Mouse (Mus musculus): ENCODE measurements at regions not wholly inside any gene's neighbourhood (a gene's known extent, or its start where the extent isn't known, plus 50 kb on each side); places are given as distances from the start of the nearest gene placed in this dataset.
A peak's percentile ranks its signal among the peaks of the same experiment; 100 is the strongest.

GRCm38 (mm10) chr3:34377329-34377728 lies 272.9 kb upstream of the Sox2 start:
- no peak for DNase-seq

GRCm38 (mm10) chr3:34371418-34371817 lies 278.8 kb upstream of the Sox2 start:
- no peak for DNase-seq

- no peak for DNase-seq
Observed at GRCm38 (mm10) chr3:34338100-34338499, 257.0 kb upstream of the Dnajc19 start.

DNA sequence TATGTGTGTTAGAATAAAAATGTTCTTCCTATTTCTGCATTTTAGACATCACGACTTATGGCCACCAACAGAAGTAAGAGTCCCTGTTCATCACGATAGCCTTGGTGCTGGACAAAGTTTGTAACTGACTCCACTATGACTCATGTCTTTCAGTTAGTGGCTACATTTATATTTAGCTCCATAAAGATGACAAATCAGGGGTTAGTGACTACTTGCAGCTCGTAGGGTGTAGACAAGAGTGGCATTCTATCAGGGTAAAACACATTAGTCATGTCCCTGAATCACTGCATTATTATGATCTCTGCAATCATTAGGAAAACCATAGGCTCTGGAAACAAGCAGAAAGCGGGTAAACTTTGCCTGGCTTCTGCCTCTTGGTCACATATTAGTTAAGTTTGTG lies 252.4 kb upstream of the Dnajc19 start:
- no peak for DNase-seq

DNA sequence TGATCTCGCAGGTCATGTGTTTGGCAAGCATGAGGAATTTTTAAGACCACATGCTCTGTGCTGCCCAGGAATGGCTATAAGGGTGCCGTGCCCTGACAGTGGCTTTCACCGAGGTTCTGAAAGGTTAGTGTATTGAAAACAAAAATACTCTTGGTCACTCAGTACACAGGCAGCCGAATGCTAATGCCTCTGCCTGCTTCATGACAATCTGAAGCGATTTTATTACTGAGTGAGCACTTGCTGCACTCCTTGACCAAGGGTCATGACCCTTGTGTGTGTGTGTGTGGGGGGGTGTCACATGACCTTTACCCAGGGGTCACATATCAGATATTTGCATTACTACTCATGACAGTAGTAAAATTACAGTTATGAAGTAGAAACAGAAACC lies 250.8 kb upstream of the Dnajc19 start:
- no peak for DNase-seq

- DNase-seq: peak; percentile 5 to 20
Observed at GRCm38 (mm10) chr3:34330970-34331888, 250.1 kb upstream of the Dnajc19 start.

DNA sequence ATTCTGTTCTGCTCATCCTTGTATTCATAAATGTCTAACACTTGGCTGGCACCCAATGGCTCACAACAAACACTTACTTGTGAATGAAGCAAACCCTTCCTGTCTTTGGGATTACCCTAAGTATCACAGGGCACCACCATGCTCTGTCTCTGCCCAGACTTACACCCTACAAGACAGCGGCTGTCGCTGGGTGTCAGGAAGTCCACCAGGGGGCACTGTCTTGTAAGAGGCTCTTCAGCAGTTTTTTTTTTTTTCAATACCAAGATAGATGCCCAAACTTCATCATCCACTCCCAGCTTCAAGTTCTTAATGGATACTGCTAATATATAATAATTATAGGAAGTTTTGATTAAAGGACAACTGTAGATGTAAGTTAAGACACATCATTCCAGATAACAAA lies 247.7 kb upstream of the Dnajc19 start:
- DNase-seq: peak; percentile 16 to 37

GRCm38 (mm10) chr3:34325669-34326068 lies 244.5 kb upstream of the Dnajc19 start:
- no peak for DNase-seq

- DNase-seq: no peak
Observed at GRCm38 (mm10) chr3:34322527-34323210, 241.5 kb upstream of the Dnajc19 start.

DNA sequence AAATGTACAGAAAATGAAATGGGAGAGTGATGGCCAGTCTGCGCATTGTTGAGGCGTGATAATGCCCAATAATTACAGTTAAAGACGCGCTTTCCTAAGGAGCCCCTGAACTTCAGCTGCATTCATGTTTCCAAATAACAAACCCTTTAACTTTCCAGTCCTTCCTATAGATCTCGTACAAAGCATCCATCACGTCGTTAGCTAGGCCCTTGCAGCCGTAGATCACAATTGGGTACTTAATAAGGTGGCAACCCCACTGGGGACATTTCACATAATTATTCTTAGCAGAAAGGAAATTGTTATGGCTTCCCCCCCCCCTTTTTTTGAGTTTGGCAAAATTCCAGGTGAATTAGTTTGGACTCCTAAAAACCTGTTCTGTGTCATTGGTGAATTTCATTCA lies 233.7 kb upstream of the Dnajc19 start:
- no peak for DNase-seq

DNA sequence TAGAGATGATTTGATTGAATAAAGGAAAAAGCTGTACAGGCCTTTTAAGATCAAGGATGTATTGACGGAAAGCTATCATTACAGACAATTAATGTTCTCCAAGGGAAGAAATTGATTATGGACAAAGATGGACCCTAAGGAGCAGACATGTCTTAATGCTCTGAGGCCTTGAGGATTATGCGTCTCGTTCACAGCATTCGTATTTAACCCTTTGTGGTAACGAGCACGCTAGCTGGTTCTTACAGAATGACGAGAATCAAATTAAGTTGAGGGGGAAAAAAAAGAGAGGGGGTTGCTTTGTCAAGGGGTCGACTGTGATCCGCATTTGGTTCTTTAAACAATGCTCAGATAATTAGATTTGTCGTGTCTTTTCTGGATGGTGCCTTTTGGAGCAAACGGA lies 233.3 kb upstream of the Dnajc19 start:
- no peak for DNase-seq

DNA sequence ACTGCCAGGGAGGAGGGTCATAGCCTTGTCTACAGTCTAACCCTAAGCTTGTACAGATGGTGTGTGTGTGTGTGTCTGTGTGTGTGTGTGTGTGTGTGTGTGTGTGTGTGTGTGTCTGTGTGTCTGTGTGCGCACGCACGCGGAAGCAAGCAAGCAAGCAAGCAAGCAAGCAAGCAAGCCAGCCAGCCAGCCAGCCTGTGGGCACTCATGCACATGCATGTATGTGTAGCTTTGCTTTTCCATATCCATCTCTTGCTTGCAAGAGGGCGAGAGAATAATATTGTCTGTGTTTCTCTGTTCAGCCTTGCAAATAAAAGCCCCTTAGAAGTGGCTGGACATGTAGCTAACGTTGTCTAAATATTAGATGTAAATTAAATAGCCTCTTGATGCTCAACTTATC lies 230.8 kb upstream of the Dnajc19 start:
- DNase-seq: no peak

DNA sequence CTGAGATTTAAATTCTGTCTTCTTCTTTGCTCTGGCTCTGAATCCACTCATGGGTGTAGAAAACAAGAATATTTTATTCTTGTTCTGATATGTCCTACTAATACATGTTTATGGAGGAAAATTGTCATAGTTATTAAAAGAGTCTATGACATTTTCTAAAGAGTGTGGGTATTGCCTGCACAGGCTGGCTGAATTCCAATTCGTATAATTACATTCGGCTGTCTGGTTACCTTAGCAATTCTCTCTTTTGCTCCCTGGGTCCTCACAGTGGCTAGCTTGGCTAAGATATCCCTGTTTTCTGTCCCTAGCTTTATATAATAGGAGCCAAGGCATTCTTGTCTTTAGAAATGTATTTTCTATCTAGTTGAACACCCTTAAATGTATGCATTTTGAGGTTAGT lies 218.5 kb upstream of the Dnajc19 start:
- DNase-seq: no peak

DNA sequence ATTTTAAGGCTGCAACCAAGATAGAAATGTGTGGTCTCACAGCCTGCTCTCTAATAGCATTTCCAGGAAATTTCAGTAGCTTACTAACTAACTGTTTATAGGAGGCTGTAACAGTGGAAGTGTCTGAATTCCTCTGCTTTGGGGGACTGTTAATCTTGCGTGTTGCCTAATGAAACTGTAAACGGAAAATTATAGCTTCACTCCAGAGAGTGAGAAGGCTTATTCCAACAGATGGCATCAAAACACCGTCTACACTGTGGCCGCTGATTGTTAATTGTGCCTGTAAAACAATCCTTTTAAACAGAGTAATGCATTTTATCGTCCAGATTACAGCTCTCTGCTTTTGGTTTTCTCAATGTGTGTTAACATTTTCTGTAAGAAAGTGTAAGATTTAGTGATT lies 206.7 kb upstream of the Dnajc19 start:
- DNase-seq: no peak

DNA sequence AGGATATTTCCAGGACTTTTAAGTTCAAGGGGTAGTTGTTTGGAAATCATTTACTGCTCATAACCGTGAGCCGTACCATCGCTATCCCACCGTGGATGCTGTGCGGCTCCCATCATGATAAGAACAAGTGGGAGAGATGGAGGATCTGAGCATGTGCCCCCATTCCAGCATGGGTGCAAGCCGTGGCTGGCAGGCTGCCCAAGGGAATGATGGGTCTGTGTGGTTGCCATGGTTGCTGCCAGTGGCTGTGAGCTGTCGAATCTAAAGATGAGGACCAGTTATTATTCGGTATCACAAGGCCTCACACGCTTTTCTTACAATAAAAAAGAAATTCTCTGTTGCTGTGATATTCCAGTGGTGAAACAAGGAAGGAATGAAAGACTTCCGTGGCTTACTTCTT lies 189.0 kb upstream of the Dnajc19 start:
- DNase-seq: no peak

- no peak for DNase-seq
Observed at GRCm38 (mm10) chr3:34266462-34266861, 185.3 kb upstream of the Dnajc19 start.

DNA sequence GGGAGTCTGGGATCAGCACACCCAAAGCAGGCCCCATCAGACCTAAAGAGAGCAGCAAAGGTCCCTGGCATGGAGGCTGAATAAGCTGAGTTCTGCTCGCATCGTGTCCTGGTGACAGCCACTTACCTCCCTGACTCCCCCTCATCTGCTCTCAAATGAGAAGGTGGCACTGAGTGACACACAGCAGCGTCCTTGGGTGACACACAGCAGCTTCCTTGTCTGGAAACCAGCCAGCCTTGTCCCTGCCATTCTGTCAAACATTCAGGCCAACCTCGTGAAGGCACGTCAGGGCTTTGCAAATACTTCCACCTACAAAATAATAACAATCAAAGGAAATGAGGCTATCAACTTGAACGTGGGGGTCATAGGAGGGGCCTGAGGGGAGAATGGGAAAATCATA lies 183.7 kb upstream of the Dnajc19 start:
- DNase-seq: peak in 1 of 2 experiments; percentile 1

- no peak for DNase-seq
Observed at GRCm38 (mm10) chr3:34252730-34253337, 171.7 kb upstream of the Dnajc19 start.

DNA sequence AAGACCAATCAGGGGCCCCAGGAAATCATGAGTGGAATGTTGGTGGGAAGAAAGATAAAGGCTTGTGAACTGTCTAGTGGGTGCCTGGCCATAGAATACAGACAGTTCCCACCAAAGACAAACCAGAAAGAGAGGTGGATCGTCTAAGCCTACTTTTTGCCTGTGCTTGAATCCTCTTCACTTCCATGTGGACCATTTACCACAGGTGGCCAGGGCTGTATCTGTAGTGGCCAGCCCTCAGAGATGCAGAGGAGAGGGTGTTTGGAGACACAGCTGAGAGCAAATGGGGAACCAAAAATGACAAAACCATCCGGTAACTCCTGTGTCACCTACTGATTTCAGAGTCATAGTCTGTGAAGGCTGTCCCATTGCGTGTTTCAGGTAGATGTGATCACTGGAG lies 161.0 kb upstream of the Dnajc19 start:
- DNase-seq: no peak

DNA sequence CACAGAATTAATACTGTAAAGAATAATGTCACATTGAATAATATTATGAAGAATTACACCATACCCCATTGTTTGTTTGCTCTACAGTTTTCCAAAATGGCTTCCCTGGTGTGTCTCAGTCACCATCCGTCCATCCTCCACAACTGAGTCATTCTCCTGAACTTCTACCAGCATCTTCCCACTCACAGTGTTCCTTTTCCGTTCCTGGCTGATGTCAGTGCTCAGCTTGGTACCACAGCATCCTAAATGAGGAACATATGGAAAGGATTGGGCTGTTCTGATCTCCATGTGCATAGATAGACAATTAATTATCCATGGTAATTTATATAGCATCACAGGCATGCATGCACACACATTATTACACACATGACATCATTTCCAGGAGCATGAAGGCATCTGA lies 158.9 kb upstream of the Dnajc19 start:
- no peak for DNase-seq

DNA sequence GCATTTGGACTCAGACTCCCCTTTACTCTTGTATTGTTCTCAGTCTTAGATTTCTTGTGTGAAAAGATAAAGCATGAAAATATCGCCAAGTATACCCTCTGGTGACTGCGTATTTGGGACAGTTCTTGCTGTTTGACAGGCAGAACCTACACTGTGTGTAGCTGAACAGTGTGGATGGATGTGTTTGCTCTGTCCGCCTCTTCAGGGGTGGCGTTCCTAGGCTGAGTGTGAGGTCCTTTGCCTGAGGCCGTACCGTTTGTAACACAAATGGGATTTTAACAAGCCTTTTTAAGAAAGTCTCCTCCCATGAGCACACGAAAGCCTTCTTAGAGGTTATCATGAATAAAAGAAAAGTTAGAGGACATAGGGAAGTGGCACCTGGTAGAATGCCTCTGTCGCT lies 153.3 kb upstream of the Dnajc19 start:
- DNase-seq: no peak

DNA sequence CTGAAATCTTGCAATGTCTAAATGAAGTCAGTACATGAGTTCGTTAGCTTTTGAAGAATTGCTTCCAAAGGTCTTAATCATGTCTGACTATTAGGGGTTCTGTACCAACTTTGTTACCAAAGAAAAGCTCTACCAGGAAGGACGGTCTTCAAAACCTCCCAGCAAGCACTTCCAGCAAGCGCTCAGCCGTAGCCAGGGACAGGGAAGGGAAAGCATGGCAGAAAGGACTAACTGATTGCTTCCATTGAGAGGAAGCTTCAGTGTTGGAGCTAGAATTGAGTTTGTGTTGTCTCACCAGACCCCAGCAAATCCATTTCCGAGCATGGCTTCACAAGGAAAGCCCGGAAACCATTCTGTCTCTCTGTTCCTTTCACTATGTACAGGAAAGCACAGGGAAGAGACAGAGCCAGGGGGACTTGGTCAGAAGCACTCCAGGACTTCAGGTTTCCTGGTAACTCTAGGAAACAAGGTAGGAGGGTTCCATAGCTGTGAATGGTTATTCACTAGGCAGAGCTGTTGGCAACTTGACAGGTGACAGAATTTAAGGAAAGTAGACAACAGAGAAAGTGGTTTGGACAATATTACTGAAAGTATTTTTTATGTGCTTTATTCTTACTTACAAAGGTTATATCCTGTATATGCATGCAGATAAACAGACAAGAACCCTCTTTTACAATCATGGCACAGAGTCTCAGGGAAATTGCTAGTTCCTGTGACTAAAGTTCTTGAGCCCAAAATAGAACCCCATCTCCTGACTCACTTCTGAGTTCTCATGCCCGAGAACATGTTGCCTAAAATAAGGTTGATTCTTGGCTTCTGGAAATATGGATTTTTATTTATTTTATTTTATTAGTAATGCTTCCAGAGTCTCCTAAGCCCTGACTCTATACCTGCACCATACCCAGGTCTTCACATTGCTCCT lies 151.5 kb upstream of the Dnajc19 start:
- no peak for DNase-seq

All from cerebellum, adult 18-20 months (tissue).